Mouse (Mus musculus) G1E-ER4 (cell line): ENCODE results near the gene Tmco4. TPM values are rescaled to one million over a fixed set of nuclear protein-coding genes. Genes with fewer than 3 reads are reported as not detected.

Experiments
- GATA1 ChIP-seq: IDR thresholded peaks from one replicate; pipeline ENCODE4 v1.8.0; 2012; ENCODE audit warnings: low read length, inconsistent platforms
- polyA plus RNA-seq: library from polyadenylated mRNA; stranded (reverse); fragments of >175 nt; gene quantifications from 2 replicates; pipeline ENCODE4 v1.2.3, GENCODE M21; 2012

Gene Tmco4
- polyA plus RNA-seq, 1 experiment, result 16.4 TPM

DNA sequence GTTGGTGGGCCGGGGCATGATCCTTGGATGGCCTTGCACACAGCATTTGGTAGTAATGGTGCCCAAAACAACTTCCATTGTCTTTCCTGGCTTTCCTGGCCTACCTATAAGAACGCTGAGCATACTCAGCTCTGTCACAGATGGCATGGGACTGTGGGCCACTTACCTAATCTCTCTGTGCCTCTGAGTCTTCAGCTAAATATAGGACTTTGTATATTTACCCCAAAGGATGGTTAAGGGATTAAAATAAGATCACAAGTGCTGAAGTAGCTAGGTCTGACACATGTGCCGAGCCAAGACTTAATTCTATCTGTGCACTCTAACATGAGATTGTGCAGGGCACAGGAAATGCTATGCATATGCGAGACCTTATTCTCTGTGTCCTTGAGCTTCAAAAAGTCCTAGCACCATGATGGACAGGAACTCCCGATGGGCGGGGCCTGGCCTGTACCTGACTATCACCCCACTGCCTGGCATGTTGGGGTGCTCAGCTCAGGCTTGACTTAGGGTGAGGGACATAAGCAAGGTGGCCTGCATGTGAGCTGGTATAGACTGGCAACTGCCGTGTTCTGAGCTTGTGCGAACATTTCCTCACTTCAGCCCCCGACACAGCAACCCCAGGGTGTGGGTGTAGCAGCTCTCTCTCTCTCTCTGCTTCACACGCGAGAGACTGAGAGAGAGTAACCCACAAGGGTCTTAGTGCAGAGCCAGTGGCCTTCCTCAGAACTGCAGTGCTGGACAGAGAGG lies 60.7 kb downstream of the Tmco4 start:
- no peak for TF ChIP-seq GATA1

DNA sequence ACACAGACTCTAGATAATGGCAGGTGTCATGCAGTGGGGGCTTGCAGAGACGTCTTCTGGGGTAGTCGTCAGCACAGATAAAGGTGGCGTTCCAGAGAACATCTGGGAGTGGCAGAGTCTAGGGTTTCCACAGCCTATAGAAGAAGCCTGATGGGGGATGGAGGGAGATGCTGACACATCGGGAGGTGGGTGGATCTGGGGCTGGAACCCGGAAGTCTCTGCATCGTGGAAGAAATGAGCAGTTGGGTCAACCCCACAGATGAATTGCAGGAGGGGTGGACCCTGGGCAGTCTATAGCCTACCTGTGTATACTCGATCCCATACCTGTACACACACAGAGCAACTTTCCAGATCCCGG lies 61.3 kb downstream of the Tmco4 start:
- no peak for TF ChIP-seq GATA1

DNA sequence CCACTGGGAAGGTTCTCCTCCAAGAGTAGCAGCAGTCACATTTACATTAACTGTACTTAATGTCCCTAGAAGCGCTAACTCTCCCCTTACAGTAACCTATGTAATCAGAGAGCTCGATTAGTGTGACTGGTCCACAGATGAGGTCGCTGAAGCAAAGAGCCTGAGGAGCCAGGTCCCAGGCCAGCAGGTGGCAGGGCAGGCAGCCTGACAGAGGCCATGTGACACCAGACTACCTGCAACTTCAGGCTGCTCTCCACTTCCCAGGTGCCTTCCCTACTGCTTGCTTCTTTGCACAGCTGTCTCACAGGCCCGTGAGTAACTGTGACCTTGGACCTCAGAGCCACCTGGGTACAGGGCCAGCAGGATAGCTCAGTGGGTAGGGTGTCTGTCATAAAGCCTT lies 61.9 kb downstream of the Tmco4 start:
- no peak for TF ChIP-seq GATA1

DNA sequence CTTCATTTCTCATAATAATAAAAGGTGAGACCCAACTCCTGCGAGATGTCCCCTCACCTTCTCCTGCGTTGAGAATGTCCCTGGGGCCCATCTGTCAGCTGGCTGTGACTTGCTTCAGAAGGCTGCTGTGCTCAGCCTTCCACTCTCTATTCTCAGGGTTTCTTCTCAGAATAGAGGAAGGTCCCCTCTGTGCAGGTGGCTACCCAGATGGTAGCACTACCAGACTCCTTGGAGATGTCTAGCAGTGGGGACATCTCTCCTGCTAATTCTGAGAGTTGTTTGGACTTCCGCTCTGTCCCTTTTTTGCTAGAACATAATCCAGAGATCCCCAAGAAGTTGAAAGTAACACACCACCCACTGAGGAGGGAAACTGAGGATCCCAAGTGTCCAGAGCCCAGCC lies 62.3 kb downstream of the Tmco4 start:
- TF ChIP-seq GATA1, result no peak

DNA sequence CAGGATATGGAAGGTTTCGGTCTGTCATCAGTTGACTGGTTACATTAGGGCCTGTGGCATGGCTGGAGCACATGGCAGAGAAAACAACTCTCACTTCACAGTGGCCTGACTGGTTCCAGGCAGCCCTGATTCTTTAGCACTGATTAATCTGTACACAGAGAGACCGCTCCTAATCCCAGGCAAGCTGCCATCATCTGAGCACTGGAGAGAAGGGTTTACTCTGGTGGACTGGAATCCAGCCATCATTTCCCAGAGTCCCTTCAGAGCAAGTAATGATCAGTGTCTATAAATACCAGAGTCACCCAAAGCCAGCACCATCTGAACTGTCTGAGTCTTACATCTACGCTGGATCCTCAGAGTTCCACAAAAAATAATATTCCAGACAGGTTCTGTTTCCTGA lies 63.1 kb downstream of the Tmco4 start:
- no peak for TF ChIP-seq GATA1

DNA sequence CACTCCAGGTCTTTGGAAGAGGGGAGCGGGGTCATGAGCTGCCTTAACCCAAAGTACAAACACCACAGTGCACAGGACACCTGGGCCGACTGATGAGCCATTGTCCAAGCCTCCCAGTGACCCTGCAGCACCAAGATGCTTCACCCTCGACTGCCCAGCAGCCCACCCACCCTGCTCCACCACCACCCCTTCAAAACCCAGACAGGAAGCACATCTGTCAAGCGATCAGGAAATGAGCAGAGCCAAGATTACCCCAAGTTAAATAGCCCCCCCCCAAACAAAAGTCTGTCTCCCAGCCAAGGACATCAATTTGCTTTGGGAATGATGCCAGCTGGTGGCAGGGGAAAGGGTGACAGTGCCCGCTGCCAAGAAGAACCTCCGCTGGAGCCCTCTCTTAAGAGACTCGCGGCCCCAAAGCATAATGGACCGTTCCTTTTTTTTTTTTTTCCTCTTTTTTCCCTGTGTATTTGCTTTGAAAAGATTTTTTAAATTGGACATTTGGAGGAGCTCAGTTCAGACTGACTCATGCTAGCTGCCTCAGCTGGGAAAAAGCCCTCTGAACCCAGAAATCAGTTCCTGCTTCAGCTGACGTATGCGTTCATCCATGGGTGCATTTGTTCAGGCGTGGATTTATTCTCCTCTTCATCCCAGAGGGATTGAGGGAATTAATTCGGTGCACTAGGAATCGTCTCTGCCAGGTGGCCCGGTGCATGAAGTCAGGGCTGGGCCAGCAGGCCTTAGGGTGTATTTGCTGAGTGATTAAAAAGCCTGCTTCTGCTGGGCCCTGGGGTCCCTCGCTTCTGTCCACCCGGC lies 65.3 kb downstream of the Tmco4 start:
- TF ChIP-seq GATA1, result no peak

DNA sequence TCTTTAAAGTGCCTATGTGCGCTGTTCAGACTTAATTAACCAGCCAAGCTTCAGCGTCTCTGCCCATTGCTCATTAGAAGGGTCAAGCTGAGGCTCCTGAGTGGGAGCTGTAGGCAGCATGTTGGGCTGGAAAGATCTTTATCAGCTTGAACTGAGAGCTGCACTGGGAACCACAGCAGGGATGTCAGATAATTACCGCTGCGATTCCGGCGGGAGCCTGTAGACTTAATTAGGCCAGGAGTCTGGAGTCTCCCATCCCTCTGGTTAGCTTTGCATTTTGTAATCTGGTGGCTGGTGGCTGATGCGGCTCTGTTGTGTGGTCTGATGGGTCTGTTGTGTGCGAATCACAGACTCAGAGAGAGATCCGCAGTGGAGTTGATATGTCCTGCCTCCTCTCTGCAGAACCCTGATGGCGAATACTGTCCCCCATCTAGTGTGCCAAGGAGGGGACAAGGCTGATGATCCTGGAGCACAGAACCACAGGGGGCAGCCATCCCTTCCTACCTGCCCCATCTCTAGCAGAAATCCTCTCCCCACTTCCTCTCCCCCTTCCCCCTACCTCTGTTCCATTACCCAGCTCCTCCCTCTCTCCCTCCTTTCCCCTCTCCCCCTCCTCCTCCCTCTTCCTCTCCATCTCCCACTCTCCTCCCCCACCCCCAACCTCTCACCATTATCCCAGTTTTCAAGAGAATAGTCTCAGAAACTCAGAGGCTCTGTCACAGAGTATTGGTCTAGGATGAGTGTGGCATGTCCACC lies 67.6 kb downstream of the Tmco4 start:
- TF ChIP-seq GATA1, result no peak

DNA sequence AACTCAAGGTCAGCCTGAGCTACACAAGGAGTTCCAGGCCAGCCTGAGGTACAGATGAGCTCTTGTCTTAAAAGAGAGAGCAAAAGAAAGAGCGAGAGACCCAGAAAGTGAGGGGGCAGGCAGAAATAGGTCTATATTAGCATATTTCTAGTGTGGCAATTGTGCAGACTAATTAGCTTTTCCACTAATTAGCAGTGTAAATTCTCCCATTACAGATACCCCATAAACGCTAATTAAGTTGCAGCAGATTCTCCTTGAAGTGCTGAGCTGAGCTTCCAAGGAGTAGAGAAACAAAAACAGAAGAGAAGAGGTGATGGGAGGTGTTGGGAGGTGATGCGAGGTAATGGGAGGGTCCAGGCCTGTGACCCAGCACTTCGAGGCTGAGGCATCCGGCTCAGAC lies 69.9 kb downstream of the Tmco4 start:
- no peak for TF ChIP-seq GATA1

DNA sequence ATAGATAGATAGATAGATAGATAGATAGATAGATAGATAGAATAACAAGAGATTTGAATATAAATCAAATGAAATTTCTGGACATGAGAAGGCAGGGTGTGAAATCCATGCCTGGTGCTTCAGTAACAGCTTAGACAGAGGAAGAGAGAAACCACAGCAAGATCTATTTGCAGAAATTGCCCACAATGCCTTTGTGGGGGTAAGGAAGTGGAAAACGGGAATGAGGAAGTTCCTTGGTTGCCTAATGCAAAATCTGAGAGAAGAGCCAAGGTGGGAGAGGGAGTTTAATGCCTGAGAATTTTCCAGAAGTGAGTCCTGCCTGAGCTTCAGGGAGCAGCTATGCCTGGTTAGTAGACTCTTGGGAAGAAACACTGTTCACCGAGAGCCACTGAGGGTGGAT lies 70.9 kb downstream of the Tmco4 start:
- TF ChIP-seq GATA1, result no peak

DNA sequence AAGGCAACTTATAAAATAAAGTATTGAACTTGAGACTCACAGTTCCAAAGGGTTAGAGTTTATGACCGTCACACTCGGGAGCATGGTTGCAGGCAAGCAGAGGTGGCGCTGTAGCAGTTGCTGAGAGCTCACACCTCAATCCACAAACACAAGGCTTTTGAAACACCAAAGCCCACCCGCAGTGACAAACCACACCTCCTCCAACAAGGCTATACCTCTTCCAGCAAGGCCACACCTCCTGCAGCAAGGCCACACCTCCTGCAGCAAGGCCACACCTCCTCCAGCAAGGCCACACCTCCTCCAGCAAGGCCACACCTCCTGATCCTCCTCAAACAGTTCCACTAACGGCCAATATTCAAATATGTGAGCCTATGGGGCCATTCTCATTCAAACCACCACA lies 71.9 kb downstream of the Tmco4 start:
- TF ChIP-seq GATA1, result no peak

DNA sequence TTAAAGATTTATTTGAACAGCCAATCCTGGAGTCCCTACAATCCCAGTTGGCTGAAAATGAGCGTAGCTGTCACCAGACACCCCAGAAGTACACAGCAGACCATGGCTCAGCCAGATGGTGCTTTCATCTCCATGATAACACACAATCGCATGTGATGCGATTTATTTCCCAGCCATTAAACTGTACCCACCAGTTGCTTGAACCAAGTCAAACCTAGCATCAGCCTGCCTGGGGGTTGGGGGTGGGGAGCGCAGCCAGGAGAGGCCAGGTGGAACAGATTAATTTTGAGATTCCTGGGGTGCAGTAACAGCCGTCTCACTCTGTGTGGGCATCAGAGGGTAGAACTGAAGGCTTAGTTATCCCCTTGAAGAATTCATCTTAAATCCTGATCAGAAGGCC lies 73.7 kb downstream of the Tmco4 start:
- no peak for TF ChIP-seq GATA1

DNA sequence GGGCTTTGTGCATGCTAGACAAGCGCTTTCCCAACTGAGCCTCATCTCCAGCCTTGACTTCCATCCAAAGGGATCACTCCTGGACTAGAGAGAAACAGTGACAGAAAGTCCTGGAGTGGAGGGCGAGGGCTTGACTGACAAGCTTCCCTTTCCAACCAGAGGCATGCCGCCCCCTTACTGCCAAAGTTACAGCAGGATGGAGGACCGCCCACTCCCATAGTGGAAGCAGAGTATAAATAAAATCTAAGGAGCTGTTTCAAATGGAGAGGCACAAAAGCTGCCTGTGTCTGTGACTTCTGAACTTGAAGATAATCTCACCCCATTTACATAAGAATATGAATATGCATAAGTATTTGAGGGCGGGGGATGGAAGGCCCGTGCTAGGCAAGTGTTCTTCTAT lies 75.8 kb downstream of the Tmco4 start:
- TF ChIP-seq GATA1, result no peak

DNA sequence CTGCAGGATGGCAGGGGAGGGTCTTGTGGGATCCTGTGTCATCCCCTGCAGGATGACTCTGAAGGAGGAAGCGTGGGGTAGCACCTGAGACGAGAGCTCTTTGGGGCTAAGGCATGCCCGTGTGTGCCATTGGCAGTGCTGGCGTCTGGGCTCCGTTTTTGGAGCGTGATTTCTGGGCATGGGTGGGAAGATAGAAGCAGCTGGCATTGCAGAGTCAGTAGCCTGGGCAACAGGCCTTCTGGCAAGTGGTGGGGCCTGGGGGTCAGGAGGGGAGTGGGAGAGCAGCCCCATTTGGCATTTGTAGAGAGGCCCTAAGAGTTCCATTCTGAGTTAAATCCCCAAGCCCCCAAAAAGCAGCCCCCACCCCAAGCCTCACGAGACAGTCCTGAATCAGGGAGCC lies 80.1 kb downstream of the Tmco4 start:
- TF ChIP-seq GATA1, result no peak

DNA sequence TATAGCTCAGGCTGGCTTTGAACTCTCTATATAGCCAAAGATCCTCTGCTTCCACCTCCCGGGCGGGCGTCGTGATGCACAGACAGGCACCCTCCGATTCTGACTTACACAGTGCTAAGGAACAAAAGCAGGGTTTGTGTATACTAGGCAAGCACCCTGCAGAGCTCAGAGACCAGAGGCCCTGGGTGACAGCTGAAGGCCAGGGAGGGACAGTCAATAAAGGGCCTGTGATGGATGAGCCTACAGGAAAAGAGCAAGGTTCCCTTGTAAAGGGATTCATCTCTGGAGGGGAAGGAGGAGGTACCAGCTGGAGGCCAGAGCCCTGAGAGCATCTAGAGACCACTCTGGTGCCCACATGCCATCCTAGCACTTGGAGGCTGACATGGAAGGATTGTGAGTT lies 80.7 kb downstream of the Tmco4 start:
- no peak for TF ChIP-seq GATA1

DNA sequence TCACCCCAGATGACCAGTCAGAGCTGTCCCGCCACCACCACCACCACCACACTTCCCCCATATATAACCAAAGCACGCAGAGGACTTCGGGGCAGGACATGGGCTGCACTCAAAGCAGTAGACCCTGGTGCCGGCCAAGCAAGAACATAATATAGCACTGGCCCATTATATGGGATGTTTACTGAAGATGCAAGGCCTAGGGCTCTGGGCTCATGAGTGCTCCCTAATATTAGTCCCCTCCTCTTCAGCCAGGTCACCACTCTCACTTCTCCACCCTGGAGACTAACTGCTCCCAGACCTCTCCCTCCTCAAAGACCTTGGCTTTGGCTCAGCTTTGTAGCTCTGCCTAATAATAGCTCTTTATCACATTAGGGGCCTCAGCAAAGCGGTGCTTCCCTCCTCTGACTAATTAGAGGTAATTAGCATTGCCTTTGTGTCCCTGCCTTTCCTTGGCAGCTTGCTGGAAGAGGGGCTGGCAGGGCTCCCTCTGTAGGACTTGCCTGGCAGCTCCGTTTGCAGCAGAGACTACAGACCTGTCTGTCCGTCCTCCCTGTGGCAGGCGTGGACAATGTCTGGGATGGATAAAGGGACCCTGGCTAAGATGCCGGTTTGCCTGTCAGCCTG lies 81.7 kb downstream of the Tmco4 start:
- TF ChIP-seq GATA1, result no peak

DNA sequence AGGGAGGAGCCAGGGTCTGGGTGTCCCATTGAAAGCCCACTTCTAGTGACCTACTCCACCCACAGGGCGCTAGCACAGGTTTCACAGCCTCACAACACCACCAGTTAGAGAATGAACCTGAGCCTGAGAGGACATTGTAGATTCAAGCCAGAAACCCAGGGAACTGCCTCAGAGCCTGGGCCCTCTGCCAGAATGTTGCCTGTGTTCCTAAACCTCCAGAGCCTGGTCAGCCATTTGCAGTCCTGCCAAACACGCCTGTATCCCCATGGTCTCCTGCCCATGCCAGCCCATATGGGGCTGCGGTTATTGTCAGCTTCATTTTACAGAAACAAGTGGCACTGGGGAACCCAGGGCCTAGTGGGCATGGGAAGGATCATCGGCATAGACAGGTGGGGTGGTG lies 82.6 kb downstream of the Tmco4 start:
- TF ChIP-seq GATA1, result no peak
